Mouse (Mus musculus): ENCODE measurements at regions not wholly inside any gene's neighbourhood (a gene's known extent, or its start where the extent isn't known, plus 50 kb on each side); places are given as distances from the start of the nearest gene placed in this dataset.

DNA sequence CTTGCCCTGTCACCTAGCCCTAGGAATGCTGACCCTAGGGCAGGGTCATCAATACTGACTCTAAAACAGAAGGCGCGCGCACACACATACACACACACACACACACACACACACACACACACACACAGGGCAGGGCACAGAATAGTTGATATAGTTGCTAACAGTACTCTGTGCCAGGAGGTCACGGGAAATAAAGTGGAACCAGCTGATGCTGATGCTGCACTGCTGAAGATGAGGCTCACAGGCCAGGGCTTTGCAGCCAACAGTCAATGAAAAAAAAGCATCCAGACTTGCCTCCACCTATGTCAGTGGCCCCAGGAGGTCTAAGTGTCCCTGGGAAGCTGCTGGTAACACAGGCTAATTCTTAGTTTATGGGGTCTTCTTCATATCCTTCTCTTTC, 50.7 kb upstream of the Tsc22d1 start:
- Histone ChIP-seq H3K27ac (ENCODE audit: insufficient read depth, low read length) (no peak overlapping the region), H3K4me3 (ENCODE audit: insufficient read depth, low read length) (no peak overlapping the region), H3K4me1 (ENCODE audit: control insufficient read depth, insufficient read depth, low read length) (peaks cover 5% of the 10 kb centered on the region)
- no peak for TF ChIP-seq POLR2A (IDR thresholded peaks at IDR 0.05; ENCODE audit: low read depth, low read length)
- TF ChIP-seq CTCF (IDR thresholded peaks at IDR 0.05; ENCODE audit: borderline replicate concordance, insufficient read depth, low read length) = no peak

Measured in embryonic fibroblast, embryonic 13.5 days (primary cell).